Mouse (Mus musculus) intestine, postnatal 0 days (tissue): ENCODE results near the gene Glis3. TPM values are rescaled to one million over a fixed set of nuclear protein-coding genes. Genes with fewer than 3 reads are reported as not detected.

Experiments used
- ATAC-seq: fragments of 200-750 bp; cut with Nextera tagmentation; 2 replicates; pipeline ENCODE4 v1.8.0; 2017; ENCODE audit warnings: mild to moderate bottlenecking, moderate TSS enrichment, moderate library complexity
- H3K27ac ChIP-seq: fragments of 300-500 bp; sonication (generic); 2 replicates; pipeline ENCODE4 v1.5.1; 2014; ENCODE audit warnings: mild to moderate bottlenecking, low read depth, low read length, moderate library complexity
- H3K27me3 ChIP-seq: fragments of 300-500 bp; sonication (generic); replicated peaks from 2 replicates; pipeline ENCODE4 v1.6.1; 2014; ENCODE audit warnings: low read length, mixed read lengths; ENCODE audit not compliant: control insufficient read depth, insufficient read depth
- H3K36me3 ChIP-seq: fragments of 300-500 bp; sonication (generic); 2 replicates; pipeline ENCODE4 v1.6.1; 2014; ENCODE audit warnings: mild to moderate bottlenecking, moderate library complexity; ENCODE audit not compliant: control insufficient read depth, insufficient read depth
- H3K4me1 ChIP-seq: fragments of 300-500 bp; sonication (generic); replicated peaks from 2 replicates; pipeline ENCODE4 v1.6.1; 2014; ENCODE audit warnings: antibody characterized with exemption, low read length, mixed read lengths; ENCODE audit not compliant: control insufficient read depth, insufficient read depth
- H3K4me2 ChIP-seq: fragments of 300-500 bp; sonication (generic); replicated peaks from 2 replicates; pipeline ENCODE4 v1.6.1; 2014; ENCODE audit warnings: low read depth, mild to moderate bottlenecking, moderate library complexity
- H3K4me3 ChIP-seq: fragments of 300-500 bp; sonication (generic); 2 replicates; pipeline ENCODE4 v1.5.1; 2014; ENCODE audit warnings: low read depth, low read length
- H3K9ac ChIP-seq: fragments of 300-500 bp; sonication (generic); 2 replicates; pipeline ENCODE4 v1.6.1; 2014; ENCODE audit warnings: mild to moderate bottlenecking, low read depth, low read length
- H3K9me3 ChIP-seq: fragments of 300-500 bp; sonication (generic); 2 replicates; pipeline ENCODE4 v1.6.1; 2016; ENCODE audit warnings: mixed run types; ENCODE audit not compliant: control insufficient read depth
- CTCF ChIP-seq: sonication (generic); IDR thresholded peaks from 2 replicates; pipeline ENCODE4 v1.5.1; 2016; ENCODE audit warnings: low read depth, mild to moderate bottlenecking, control low read depth, antibody characterized with exemption, moderate library complexity
- WGBS: fragments of 180-500 bp; shearing (Covaris S2); extraction: QIAGEN DNeasy Blood & Tissue Kit; methylation state at CpG from one replicate; pipeline ENCODE4 v1.1.7; 2014; 5-methylcytosine and 5-hydroxymethylcytosine counted together
- polyA plus RNA-seq: library from polyadenylated mRNA; unstranded; fragments of >200 nt; fragmentation: Nextera tagmentation; extraction: Ambion mirVana; gene quantifications from 2 replicates; pipeline ENCODE4 v1.2.1, GENCODE M21; 2015

Gene Glis3
- polyA plus RNA-seq, 1 experiment from 2014 or later: 0.86 TPM

- 75% methylated on average over 4 of the region's 4 CpGs for WGBS
- H3K36me3 ChIP-seq: no peaks in the 10 kb centered on the region
- H3K9me3 ChIP-seq: no peaks in the 10 kb centered on the region
- ATAC-seq: no peak
- no peak overlapping the region for H3K4me2 ChIP-seq
- H3K27ac ChIP-seq: no peak overlapping the region
- H3K4me3 ChIP-seq: no peak overlapping the region
- no peak for TF ChIP-seq CTCF
- H3K9ac ChIP-seq: no peak overlapping the region
- H3K4me1 ChIP-seq: no peaks in the 10 kb centered on the region
- H3K27me3 ChIP-seq: no peaks in the 10 kb centered on the region
Observed at GRCm38 (mm10) chr19:28289457-28289856, 390.4 kb downstream of the Glis3 start.

DNA sequence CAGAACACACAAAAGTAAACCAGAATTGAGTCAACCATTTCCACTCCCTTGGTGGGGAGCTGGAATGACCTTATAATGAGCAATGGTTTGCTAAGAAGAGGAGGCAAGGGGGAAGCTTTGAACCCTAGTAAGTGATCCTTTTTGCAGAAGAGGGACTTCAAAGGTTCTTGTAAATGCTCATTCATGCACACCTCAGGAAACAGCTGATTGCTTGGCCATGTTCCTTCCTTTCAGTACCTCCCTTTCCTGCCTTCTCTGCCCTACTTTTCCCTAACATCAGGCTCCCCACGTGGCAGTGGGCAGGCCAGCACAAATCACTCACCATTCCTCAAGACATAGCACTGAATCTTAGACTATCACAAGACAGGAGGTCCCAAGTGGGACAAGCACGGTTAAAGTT, 392.4 kb downstream of the Glis3 start:
- 39% methylated on average over 2 of the region's 2 CpGs for WGBS

GRCm38 (mm10) chr19:28284098-28284569, 395.7 kb downstream of the Glis3 start:
- TF ChIP-seq CTCF: no peak
- WGBS: 88% methylated on average over 7 of the region's 7 CpGs
- ATAC-seq: no peak
- no peaks in the 10 kb centered on the region for H3K4me1 ChIP-seq
- H3K36me3 ChIP-seq: no peaks in the 10 kb centered on the region
- no peaks in the 10 kb centered on the region for H3K27me3 ChIP-seq
- no peak overlapping the region for H3K4me2 ChIP-seq
- H3K9me3 ChIP-seq: no peaks in the 10 kb centered on the region
- H3K27ac ChIP-seq: no peak overlapping the region
- H3K4me3 ChIP-seq: no peak overlapping the region
- no peak overlapping the region for H3K9ac ChIP-seq

More for the DNA sequence above, 392.4 kb downstream of the Glis3 start:
- no peak overlapping the region for H3K9ac ChIP-seq
- ATAC-seq: no peak
- no peaks in the 10 kb centered on the region for H3K27me3 ChIP-seq
- TF ChIP-seq CTCF: no peak
- no peak overlapping the region for H3K4me3 ChIP-seq
- H3K36me3 ChIP-seq: no peaks in the 10 kb centered on the region
- no peak overlapping the region for H3K4me2 ChIP-seq
- no peak overlapping the region for H3K27ac ChIP-seq
- H3K9me3 ChIP-seq: no peaks in the 10 kb centered on the region
- H3K4me1 ChIP-seq: no peaks in the 10 kb centered on the region

DNA sequence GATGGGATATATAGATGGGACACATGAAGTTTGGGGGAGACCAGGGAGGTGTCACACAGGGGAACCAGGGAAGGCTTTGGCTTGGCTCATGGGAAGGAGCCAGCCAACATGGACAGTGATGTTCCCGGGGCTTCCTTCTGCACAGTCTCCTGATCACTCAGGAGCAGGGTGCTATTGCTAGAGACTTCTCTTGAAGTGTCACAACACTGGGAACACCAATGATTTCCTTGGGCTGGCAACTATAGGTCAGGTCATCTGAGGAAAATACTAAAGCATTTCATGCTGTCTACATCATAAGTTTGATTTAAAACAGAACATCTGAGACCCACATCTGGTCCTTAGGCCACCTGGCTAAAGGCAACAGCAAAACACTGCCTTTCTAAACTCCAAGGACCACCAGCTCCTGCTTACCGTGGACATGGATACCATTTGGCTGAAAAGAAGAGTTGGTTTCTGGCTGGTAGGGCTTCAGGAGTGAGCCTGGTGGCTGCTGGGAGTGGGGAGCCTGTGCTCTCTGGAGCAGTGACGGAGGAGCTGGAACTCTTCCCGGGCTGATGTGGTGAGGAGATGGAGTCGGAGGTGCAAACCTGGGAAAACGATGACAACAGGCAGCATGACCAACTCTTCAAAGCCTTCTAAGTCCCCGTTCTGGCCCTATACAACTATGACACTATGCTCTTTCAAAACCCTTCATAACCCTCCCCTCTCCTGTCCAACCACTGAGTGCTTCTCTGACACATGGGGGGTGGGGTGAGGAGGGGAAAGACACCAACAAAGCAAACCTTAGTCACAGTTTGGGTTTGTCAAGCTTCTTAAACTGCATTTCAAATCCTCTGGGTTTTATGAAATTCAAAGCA, 396.4 kb downstream of the Glis3 start:
- Histone ChIP-seq H3K4me3 (no peak overlapping the region), H3K4me2 (no peak overlapping the region), H3K36me3 (no peaks in the 10 kb centered on the region), H3K9ac (no peak overlapping the region), H3K4me1 (no peaks in the 10 kb centered on the region), H3K27ac (no peak overlapping the region), H3K27me3 (no peaks in the 10 kb centered on the region), H3K9me3 (no peaks in the 10 kb centered on the region)
- 86% methylated on average over 7 of the region's 7 CpGs for WGBS
- ATAC-seq: no peak
- no peak for TF ChIP-seq CTCF

- no peak overlapping the region for H3K4me2 ChIP-seq
- 44% methylated on average over 4 of the region's 4 CpGs for WGBS
Observed at GRCm38 (mm10) chr19:28281405-28281804, 398.5 kb downstream of the Glis3 start.

GRCm38 (mm10) chr19:28277104-28277503, 402.8 kb downstream of the Glis3 start:
- 93% methylated on average over 2 of the region's 2 CpGs for WGBS
- ATAC-seq: no peak

More at GRCm38 (mm10) chr19:28281405-28281804, 398.5 kb downstream of the Glis3 start:
- no peak overlapping the region for H3K9ac ChIP-seq
- H3K27me3 ChIP-seq: no peaks in the 10 kb centered on the region
- no peaks in the 10 kb centered on the region for H3K9me3 ChIP-seq
- H3K4me1 ChIP-seq: no peaks in the 10 kb centered on the region
- TF ChIP-seq CTCF: no peak
- H3K4me3 ChIP-seq: no peak overlapping the region
- peak; percentile 75 for ATAC-seq
- H3K36me3 ChIP-seq: no peaks in the 10 kb centered on the region
- no peak overlapping the region for H3K27ac ChIP-seq

More at GRCm38 (mm10) chr19:28277104-28277503, 402.8 kb downstream of the Glis3 start:
- Histone ChIP-seq H3K4me2 (no peak overlapping the region), H3K9me3 (no peaks in the 10 kb centered on the region), H3K9ac (no peak overlapping the region), H3K27ac (no peak overlapping the region), H3K36me3 (no peaks in the 10 kb centered on the region), H3K4me1 (no peaks in the 10 kb centered on the region), H3K4me3 (no peak overlapping the region), H3K27me3 (no peaks in the 10 kb centered on the region)
- no peak for TF ChIP-seq CTCF
